Mouse (Mus musculus) embryo, embryonic 11.5 days (tissue): ENCODE data around the gene Ttll1.

Source experiments
- DNase-seq: peaks from one replicate; pipeline ENCODE4 v3.0.0-alpha.2; 2012; ENCODE audit warnings: low read depth, low spot score

Gene Ttll1

GRCm38 (mm10) chr15:83455637-83456036 lies 55.1 kb downstream of the Ttll1 start:
- no peak for DNase-seq

GRCm38 (mm10) chr15:83455034-83455433 lies 55.7 kb downstream of the Ttll1 start:
- DNase-seq, result no peak

GRCm38 (mm10) chr15:83454419-83454818 lies 56.3 kb downstream of the Ttll1 start:
- no peak for DNase-seq

DNA sequence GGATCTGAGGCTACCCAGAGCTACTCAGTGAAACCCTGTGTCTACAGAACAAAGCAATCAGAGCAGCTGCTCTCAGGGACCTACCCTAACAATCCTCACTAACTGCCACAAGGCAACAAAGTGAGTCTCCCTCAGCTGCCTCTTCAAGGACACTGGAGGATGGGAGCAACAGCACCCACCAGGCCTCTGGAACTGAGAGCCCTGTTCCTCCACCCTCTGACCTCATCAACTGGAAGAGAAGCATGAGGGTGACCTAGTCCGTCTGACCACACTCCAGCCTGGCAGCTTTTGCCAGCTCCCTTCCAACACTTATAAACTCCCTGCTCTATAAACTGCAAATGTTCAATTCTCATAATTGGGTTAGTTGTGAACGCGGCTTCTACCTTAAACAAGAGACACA lies 56.8 kb downstream of the Ttll1 start:
- no peak for DNase-seq

DNA sequence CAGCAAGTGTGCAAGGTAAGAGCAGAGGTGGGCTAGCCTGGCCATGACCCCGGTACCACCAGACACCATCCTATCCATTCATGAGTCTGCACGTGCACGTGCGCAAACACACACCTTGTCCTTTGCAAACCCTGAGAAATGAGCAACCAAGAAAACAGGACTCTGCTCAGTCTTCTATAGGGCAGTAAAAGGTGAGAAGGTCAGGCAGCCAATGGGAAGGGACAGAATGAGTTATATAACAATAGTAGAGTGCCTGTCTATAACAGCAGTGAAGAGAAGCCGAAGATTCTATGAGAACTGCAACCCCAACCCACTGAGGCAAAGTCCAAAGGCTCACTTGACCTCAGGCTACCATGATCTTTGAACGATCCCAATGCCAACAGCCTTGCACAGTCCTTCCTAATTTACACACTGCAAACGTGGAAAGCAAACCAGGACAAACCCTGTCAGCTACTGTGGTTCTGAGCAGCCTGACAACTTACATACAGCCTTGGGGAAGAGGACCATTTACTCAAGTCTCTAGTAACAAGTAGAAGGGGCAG lies 58.4 kb downstream of the Ttll1 start:
- no peak for DNase-seq

DNA sequence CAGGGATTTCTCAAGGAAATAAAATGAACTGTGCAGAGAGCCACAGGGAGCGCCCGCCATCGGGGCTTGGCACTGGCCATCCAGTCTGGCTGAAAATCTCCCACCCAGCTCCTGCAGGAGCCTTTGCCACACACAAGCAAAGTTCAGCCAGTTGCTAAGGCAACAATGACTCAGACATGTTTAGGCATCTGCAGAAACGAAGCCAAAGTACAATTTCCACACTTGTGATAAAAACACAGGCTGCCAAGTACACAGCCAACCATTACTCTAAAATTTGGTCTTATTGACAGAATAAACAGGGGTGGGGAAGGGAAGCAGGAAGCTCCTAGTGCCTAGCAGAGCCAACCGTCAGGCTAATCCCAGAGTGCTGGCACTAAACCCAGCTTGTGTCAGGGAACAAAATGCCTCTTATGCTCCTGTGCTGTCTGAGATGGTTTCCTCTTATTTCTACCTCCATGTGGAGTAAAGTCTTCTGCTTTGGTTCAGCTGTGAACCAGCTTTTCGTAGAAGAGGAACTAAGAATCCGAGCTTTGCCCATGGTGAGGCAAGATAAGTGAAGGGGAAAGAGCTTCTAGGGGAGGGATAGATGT lies 59.0 kb downstream of the Ttll1 start:
- DNase-seq, result no peak

DNA sequence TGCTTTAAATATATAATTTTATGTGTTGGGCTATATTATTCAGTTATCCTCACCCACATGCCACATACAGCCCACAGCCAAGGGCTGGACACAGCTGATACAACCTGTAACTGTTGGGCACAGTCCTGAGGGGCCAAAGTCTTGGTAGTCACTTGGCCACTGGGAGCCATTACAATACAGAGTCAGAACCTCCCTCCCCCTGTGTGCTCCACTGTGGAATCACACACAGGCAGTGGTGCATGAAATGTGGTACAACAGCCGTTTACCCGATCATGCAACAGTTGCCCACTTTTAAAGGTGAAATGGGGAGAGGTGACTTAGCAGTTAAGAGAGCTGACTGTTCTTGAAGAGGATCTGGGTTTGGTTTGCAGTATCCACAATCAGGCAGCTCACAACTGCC lies 60.7 kb downstream of the Ttll1 start:
- no peak for DNase-seq

DNA sequence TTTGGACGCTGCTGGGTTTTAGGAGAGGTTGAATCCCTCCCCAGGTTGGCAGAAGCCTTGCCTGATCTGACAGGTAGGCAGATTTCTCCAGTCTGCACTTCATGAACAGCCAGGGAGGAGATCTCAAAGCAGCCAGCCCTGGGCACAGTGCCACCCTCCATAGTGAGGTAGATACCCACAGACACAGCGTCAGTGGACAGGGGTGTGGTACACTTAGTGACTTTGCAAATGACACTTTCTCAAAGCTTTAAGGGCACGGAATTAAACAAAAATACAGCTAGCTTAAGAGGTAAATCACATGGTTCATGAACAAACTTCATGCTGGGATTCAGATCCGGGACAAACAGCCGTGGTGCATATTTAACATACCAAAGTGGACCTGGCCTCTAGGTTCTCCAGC lies 62.0 kb downstream of the Ttll1 start:
- no peak for DNase-seq

DNA sequence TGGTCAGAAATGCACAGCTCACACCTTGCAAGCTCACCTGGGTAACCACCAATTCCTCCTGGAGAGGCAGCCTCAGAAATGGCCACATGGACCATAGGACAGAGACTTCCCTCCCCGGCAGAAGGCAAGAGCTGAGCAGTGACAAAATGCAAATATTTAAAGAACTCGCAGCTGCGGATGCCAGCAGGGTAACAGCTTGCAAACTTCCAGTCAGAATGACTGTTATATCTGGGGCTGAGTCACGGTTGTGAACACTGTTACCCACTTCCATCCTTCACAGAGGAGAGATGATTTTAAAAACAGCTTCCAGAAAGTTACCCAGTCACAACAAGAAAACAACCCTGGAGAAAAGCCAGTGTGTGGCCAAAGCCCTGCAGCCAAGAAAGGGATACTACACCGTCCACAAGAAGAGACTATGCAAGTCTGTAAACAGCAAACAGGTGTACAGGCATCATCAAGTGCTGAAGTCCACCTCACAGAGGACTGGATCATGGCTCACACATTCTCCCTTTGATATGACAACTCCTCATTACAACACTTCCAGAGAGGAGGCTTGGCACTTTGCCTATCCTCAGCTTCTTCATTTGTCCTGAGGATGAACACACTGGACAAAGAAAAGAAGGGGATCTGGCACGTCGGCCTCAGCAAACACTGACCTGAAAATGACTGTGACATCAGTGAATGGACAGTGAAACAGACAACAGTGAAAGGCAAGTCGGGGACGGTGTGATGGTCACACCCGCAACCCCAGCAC lies 62.7 kb downstream of the Ttll1 start:
- no peak for DNase-seq

DNA sequence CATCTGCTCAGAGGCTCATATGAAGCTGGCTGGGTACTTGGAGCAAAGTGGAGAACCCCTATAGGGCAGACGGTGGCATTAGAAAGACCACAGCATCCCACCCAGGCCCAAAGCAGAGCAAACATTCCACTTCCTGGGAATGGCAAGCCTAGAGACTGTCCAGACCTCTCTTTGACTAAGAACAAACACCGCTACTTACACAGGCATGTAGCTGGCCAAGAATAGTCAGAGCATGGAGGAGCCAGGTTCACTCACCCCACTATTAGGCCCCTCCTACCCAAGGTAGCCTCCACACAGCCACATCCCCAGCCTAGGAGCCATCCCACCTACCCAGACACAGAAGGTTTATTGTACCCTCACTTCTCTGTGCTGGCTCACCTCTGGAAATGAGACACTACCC lies 64.8 kb downstream of the Ttll1 start:
- DNase-seq, result no peak

GRCm38 (mm10) chr15:83445383-83445782 lies 65.3 kb downstream of the Ttll1 start:
- DNase-seq, result no peak

DNA sequence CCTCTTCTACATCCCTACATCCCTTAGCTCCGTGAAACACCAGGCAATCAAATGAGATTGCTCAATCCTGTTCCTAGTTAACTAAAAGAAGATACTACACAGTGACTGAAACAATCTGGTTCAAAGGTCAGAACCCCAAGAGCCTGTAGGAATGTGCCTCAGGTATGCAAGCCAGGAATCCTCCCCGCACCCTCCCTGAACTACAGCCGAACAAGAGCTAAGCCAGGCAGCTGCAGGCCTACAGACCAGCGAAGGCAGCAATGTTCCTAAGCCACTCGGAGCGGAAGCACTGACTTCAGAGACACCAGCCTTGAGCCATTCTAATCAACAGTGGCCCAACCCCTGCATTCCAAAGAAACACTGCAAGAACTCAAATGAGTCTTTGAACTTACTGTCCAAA lies 66.3 kb downstream of the Ttll1 start:
- DNase-seq, result no peak

GRCm38 (mm10) chr15:83442495-83443037 lies 68.1 kb downstream of the Ttll1 start:
- DNase-seq, result no peak

DNA sequence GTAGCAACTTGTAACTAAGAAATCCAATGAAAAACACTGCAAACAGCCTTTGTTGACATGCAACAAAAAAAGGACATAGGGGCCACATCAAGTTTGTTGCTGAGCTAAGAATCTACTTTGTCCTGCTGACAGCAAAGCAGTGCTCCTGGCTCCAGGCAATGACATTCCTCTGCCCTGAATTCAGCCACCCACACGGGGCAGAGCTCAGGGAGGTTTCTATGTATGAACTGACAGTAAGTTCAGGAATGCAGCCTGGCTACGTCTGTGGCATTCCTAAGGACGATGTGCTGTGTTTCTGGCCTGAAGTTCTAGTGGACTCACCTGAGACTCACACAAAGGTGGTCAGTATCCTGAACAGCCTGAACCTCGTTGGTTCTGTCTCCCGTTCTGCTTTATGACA lies 70.0 kb downstream of the Ttll1 start:
- DNase-seq, result no peak

DNA sequence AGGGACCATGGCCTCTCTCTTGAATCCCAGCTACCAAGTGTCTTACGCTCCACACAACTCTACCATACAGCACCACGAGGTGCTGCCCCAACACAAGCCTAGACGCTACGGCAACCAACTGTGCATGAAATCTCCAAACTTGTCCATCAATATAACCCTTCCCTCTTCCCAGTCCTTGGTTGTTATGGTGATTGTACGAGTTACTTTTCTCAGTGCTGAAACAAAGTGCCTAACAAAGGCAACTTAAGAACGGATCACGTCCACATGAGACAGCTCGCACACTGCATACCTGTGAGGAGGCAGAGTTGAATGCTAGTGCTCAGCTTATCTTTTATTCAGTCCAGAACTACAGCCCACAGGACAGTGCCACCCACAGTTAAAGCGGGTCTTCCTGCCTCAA lies 74.2 kb downstream of the Ttll1 start:
- no peak for DNase-seq

DNA sequence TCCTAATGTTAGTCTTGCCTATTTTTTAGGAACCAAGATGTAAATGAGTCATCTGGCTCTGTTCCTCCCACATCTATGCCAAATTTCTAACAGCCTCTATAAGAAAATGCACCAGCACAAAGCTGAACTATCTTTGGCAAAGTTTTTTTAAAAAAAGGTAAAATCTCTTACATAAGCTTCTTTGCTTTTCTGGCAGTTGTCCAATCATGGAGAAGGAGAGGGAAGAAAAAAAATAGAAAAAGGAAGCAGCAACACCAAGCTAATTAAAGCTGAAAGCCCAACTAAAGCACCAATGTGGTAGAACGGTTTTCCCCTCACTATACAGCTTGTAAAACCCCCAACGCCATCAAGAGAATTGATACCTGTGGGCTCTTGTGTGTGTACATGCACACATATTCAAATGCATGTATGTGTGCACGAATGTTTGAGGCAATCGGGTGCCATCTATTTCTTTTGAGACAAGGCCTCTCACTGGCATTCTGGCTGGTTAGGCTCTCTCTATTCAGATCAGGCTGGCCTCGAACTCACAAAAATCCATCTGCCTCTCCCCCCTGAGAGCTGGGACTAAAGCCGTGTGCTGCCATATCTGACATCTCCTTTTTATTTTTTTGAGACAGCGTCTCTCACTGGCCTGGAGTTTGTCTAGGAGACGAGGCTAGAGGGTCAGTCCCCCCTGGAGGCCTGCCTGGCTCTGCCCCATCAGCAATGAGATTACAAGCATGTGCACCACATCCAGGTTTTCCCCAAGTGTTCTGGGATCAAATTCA lies 75.2 kb downstream of the Ttll1 start:
- no peak for DNase-seq

DNA sequence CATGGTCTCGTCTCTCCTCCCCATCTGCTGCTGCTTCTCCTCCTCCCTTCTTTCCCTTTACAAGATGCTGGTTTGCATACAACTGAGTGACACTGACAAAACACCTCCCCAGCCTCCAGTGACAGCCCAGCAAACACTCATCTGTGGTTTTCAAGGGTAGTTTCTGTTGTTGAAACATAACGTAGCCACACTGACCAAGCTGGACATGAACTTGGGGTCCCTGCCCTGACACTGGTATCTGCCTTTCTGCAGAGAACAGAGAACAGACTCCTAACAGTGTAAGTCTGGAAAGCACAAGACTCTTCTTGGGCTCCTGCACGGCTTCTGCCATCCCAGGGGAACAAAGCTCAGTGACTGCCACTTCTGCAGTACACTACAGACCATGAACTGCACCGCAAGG lies 76.0 kb downstream of the Ttll1 start:
- no peak for DNase-seq
